Mouse (Mus musculus): ENCODE data around the gene Gnmt. TPM values are rescaled to one million over a fixed set of nuclear protein-coding genes. Genes with fewer than 3 reads are reported as not detected.
"Not testable (repeated sequence)": the region's sequence is repeated elsewhere in the genome, so short reads cannot be mapped to it uniquely, and the experiment has no call there.

The Gnmt gene
- polyA plus RNA-seq, 1 experiment from 2014 or later = 1.2 TPM

- no peak overlapping the region for H3K27ac ChIP-seq (replicated peaks; ENCODE audit: low read depth, low read length)
- H3K4me1 ChIP-seq (ENCODE audit: control insufficient read depth, insufficient read depth, low read length) = no peaks in the 10 kb centered on the region
- H3K4me2 ChIP-seq (ENCODE audit: low read depth, low read length) = no peak overlapping the region
- no peak overlapping the region for H3K4me3 ChIP-seq (ENCODE audit: low read depth, low read length)
- no peaks in the 10 kb centered on the region for H3K9me3 ChIP-seq (ENCODE audit: control insufficient read depth, low read length)
- H3K36me3 ChIP-seq (ENCODE audit: control insufficient read depth, insufficient read depth, low read length) = peaks cover 16% of the 10 kb centered on the region
- H3K9ac ChIP-seq (ENCODE audit: low read depth, low read length) = no peak overlapping the region
- no peak for ATAC-seq (ENCODE audit: low read depth)
- 77% methylated on average over 4 of the region's 4 CpGs for WGBS
- DNase-seq (ENCODE audit: low spot score) = no peak
- no peaks in the 10 kb centered on the region for H3K27me3 ChIP-seq (replicated peaks; ENCODE audit: control insufficient read depth, insufficient read depth, low read length)
Measured at GRCm38 (mm10) chr17:46771025-46771424, 42.1 kb upstream of the Gnmt start.

DNA sequence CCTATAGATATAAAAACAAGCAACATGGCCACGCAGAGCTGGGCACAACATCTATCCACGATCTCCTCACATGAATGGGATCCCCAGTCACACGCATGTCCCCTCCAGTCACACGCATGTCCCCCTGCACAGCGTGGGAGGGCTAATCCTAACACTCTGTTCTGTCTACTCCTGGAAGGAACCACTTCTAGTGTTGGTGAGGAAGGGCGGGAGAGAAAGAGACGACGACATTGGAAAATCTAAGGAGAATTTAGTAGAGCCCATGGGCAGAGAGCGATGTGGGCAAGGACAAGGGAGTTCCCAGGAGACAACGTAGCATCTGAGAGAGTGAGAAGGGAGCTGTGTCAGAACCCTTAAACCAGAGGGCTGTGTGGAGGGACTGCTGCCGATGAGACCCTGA is 41.6 kb upstream of the Gnmt start:
- Histone ChIP-seq H3K9ac (ENCODE audit: low read depth, low read length) (no peak overlapping the region), H3K36me3 (ENCODE audit: control insufficient read depth, insufficient read depth, low read length) (peaks cover 12% of the 10 kb centered on the region), H3K27me3 (replicated peaks; ENCODE audit: control insufficient read depth, insufficient read depth, low read length) (no peaks in the 10 kb centered on the region), H3K4me3 (ENCODE audit: low read depth, low read length) (no peak overlapping the region), H3K9me3 (ENCODE audit: control insufficient read depth, low read length) (no peaks in the 10 kb centered on the region), H3K27ac (replicated peaks; ENCODE audit: low read depth, low read length) (no peak overlapping the region), H3K4me2 (ENCODE audit: low read depth, low read length) (no peak overlapping the region), H3K4me1 (ENCODE audit: control insufficient read depth, insufficient read depth, low read length) (no peaks in the 10 kb centered on the region)
- DNase-seq (ENCODE audit: low spot score) = no peak
- ATAC-seq (ENCODE audit: low read depth) = no peak
- 84% methylated on average over 11 of the region's 11 CpGs for WGBS

DNA sequence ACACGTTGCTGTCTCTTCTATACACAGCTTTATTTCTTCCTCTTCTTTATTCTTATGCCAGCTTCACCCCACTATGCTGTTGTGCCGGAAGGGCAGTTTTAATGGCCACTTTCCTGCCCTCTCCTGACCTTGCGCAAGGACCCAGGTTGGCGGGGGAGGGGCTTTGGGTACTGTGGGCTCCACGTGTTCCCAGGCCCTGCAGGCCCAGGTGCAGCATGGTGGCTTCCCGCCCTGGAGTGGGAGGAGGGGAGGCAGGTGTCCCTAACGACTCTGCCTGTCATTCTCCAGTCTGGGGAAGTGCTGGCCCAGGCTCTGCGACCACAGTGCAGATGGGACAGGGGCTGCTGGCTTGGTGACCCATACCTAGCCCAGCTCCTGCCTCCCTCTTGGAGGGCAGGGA is 38.9 kb upstream of the Gnmt start:
- no peak for ATAC-seq (ENCODE audit: low read depth)
- Histone ChIP-seq H3K36me3 (ENCODE audit: control insufficient read depth, insufficient read depth, low read length) (no peaks in the 10 kb centered on the region), H3K9me3 (ENCODE audit: control insufficient read depth, low read length) (no peaks in the 10 kb centered on the region), H3K4me1 (ENCODE audit: control insufficient read depth, insufficient read depth, low read length) (no peaks in the 10 kb centered on the region), H3K4me2 (ENCODE audit: low read depth, low read length) (no peak overlapping the region), H3K27ac (replicated peaks; ENCODE audit: low read depth, low read length) (no peak overlapping the region), H3K9ac (ENCODE audit: low read depth, low read length) (peak overlapping the region; percentile 34; the same call in 1 of the 2 replicates), H3K27me3 (replicated peaks; ENCODE audit: control insufficient read depth, insufficient read depth, low read length) (no peaks in the 10 kb centered on the region), H3K4me3 (ENCODE audit: low read depth, low read length) (no peak overlapping the region)
- no peak for DNase-seq (ENCODE audit: low spot score)
- 53% methylated on average over 7 of the region's 8 CpGs for WGBS

- H3K27ac ChIP-seq (replicated peaks; ENCODE audit: low read depth, low read length); H3K27me3 ChIP-seq (replicated peaks; ENCODE audit: control insufficient read depth, insufficient read depth, low read length); ATAC-seq (ENCODE audit: low read depth); H3K9ac ChIP-seq (ENCODE audit: low read depth, low read length); H3K4me1 ChIP-seq (ENCODE audit: control insufficient read depth, insufficient read depth, low read length); H3K4me2 ChIP-seq (ENCODE audit: low read depth, low read length); H3K9me3 ChIP-seq (ENCODE audit: control insufficient read depth, low read length); H3K36me3 ChIP-seq (ENCODE audit: control insufficient read depth, insufficient read depth, low read length); DNase-seq (ENCODE audit: low spot score); H3K4me3 ChIP-seq (ENCODE audit: low read depth, low read length): not testable (repeated sequence)
- 59% methylated on average over 8 of the region's 9 CpGs for WGBS
Measured at GRCm38 (mm10) chr17:46764916-46765315, 35.9 kb upstream of the Gnmt start.

DNA sequence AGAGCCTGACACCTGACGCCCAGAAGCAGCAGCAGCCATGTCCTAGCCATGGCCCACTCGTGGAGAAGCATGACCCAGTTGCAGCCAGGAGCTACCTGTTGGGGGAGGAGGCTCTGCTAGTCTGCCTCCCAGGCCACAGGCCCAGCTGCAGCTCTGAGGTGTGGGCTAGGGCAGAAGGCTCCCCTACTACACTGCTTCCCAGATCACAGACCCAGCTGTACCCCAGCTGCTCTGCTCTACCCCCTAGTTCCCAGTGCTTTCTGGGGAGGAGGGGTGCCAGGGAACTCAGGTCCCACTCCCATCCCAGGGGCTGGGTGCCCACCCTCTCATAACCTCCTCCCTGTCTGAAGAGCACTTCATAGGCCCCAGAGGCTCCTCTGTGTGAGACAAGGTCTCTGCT is 34.6 kb upstream of the Gnmt start, which contains the start of gene Ptcra:
Gene Ptcra, minus strand, starts transcription at position 169 of the 400 bp plus-strand sequence.
- H3K9ac ChIP-seq (ENCODE audit: low read depth, low read length) = no peak within 1 kb of the TSS
- no peak for ATAC-seq (ENCODE audit: low read depth)
- H3K36me3 ChIP-seq (ENCODE audit: control insufficient read depth, insufficient read depth, low read length) = no peaks in the 10 kb centered on the region
- no peak within 1 kb of the TSS for H3K27ac ChIP-seq (replicated peaks; ENCODE audit: low read depth, low read length)
- H3K4me1 ChIP-seq (ENCODE audit: control insufficient read depth, insufficient read depth, low read length) = no peaks in the 10 kb centered on the region
- H3K4me3 ChIP-seq (ENCODE audit: low read depth, low read length) = no peak within 1 kb of the TSS
- WGBS = 80% methylated on average over 1 of the region's 2 CpGs
- H3K27me3 ChIP-seq (replicated peaks; ENCODE audit: control insufficient read depth, insufficient read depth, low read length) = no peaks in the 10 kb centered on the region
- no peaks in the 10 kb centered on the region for H3K9me3 ChIP-seq (ENCODE audit: control insufficient read depth, low read length)
- no peak for DNase-seq (ENCODE audit: low spot score)
- no peak within 1 kb of the TSS for H3K4me2 ChIP-seq (ENCODE audit: low read depth, low read length)

DNA sequence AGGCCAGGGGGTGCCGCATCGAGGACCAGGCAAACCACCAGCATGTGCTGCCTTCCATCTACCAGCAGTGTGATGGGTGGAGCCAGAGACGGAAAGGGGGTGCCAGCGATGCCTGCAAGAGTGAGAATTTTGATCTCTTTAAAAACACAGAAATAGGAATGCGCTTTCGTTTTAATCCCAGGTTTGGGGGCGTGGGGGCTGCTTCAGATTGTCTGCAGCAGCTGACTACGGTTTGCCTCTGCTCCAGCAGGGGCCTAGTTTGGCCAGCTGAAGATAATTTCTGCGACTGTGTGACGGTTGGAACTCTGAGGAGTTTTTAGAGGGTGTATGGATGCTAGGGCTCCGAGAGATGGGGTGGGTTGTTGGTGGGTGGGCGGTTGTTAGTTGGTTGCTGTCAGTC is 29.8 kb upstream of the Gnmt start:
- 72% methylated on average over 12 of the region's 12 CpGs for WGBS
- Histone ChIP-seq H3K4me2 (ENCODE audit: low read depth, low read length) (no peak overlapping the region), H3K4me3 (ENCODE audit: low read depth, low read length) (no peak overlapping the region), H3K9me3 (ENCODE audit: control insufficient read depth, low read length) (no peaks in the 10 kb centered on the region), H3K4me1 (ENCODE audit: control insufficient read depth, insufficient read depth, low read length) (no peaks in the 10 kb centered on the region), H3K9ac (ENCODE audit: low read depth, low read length) (no peak overlapping the region; the same call in 1 of the 2 replicates), H3K27me3 (replicated peaks; ENCODE audit: control insufficient read depth, insufficient read depth, low read length) (no peaks in the 10 kb centered on the region), H3K36me3 (ENCODE audit: control insufficient read depth, insufficient read depth, low read length) (no peaks in the 10 kb centered on the region), H3K27ac (replicated peaks; ENCODE audit: low read depth, low read length) (no peak overlapping the region)
- ATAC-seq (ENCODE audit: low read depth) (no peak), DNase-seq (ENCODE audit: low spot score) (no peak)

DNA sequence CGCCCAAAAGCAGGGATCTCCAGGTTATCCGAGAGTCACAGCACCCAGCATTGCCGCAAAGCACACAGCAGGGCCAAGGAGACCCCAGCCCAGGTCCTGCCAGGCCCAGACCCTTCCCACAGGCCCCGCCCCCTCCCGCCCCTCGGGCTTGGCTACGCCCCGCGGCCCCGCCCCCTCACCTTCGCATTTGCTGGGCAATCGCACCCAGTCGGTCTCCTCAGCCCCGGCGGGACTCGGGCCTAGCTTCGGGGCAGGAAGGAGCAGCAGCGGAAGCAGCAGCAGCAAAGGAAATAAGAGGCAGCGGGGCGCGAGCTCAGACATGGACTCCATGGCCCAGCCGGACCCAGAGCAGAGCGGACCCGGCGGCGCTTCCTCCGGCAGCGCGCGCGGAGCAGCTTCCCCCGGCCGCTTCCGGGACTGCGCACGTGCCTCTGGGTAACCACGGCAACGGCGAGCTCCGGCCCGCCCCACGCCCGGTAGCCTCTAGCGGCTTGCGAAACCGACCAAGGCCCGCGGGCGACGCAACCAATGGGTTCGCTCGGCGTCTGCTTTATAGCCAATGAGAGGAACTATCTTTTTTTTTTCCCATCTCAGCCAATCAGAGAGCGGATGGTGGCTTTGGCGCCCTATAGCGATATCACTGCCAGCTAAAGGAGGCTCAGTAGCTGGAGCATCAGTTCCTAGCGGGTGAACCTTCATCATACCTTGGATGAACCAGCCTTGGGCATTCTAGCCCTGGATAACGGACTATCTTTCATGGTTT is 23.0 kb upstream of the Gnmt start, which contains the start of gene Cnpy3:
Gene Cnpy3, minus strand, starts transcription at position 421 of the 763 bp plus-strand sequence.
- Histone ChIP-seq H3K4me3 (ENCODE audit: low read depth, low read length) (peak within 1 kb of the TSS; percentile 74), H3K4me2 (ENCODE audit: low read depth, low read length) (peak within 1 kb of the TSS; percentile 80), H3K9ac (ENCODE audit: low read depth, low read length) (peak within 1 kb of the TSS; percentile 78), H3K27ac (replicated peaks; ENCODE audit: low read depth, low read length) (peak within 1 kb of the TSS; percentile 77), H3K9me3 (ENCODE audit: control insufficient read depth, low read length) (no peaks in the 10 kb centered on the region), H3K4me1 (ENCODE audit: control insufficient read depth, insufficient read depth, low read length) (peaks cover 9% of the 10 kb centered on the region; the same call in 1 of the 2 replicates), H3K27me3 (replicated peaks; ENCODE audit: control insufficient read depth, insufficient read depth, low read length) (no peaks in the 10 kb centered on the region), H3K36me3 (ENCODE audit: control insufficient read depth, insufficient read depth, low read length) (no peaks in the 10 kb centered on the region)
- ATAC-seq (ENCODE audit: low read depth) (peak; percentile 99), DNase-seq (ENCODE audit: low spot score) (peak; percentile 100)
- under 1% methylated on average over 34 of the region's 58 CpGs for WGBS

DNA sequence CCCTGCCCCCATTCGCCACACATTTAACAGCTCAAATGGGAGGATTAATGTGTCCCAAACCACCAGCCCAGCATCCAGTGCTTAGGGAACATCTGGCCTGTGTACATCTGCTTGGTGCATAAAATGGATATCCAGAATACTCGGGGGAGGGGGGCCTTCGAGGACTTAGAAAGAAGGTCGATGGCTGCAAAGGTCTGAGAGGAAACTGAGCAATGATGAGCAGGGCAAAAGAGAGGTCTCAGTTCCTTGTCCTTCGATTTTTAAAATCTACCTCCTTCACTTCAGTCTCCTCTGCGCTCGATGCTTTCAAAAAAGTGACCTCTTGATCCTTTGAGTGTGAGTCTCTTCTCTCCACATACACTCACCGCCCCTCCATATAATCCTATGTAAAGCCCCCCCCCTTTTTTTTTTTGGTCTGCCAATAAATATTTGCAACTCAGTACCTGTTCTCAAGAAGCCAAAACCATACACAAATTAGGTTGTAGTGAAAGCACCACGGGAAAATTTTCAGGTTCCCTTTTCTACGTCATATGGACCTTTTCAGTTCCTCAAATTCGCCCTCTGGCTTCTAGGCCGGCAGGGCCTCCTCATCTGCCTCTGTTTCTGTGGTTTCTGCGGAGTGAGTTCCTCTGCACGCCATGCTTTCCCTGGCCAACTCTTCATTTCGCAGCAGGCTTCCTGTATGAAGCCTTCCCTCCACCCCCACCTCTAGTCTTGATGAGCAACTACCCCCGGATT is 22.3 kb upstream of the Gnmt start:
- DNase-seq (ENCODE audit: low spot score) = peak; percentile 71
- H3K36me3 ChIP-seq (ENCODE audit: control insufficient read depth, insufficient read depth, low read length) = peaks cover 4% of the 10 kb centered on the region; the same call in 1 of the 2 replicates
- peak overlapping the region; percentile 78 for H3K9ac ChIP-seq (ENCODE audit: low read depth, low read length)
- peak overlapping the region; percentile 77 for H3K27ac ChIP-seq (replicated peaks; ENCODE audit: low read depth, low read length)
- ATAC-seq (ENCODE audit: low read depth) = peak; percentile 16
- WGBS = 19% methylated on average over 16 of the region's 16 CpGs
- peaks cover 9% of the 10 kb centered on the region; the same call in 1 of the 2 replicates for H3K4me1 ChIP-seq (ENCODE audit: control insufficient read depth, insufficient read depth, low read length)
- H3K4me3 ChIP-seq (ENCODE audit: low read depth, low read length) = peak overlapping the region; percentile 74
- peak overlapping the region; percentile 80 for H3K4me2 ChIP-seq (ENCODE audit: low read depth, low read length)
- H3K9me3 ChIP-seq (ENCODE audit: control insufficient read depth, low read length) = no peaks in the 10 kb centered on the region
- H3K27me3 ChIP-seq (replicated peaks; ENCODE audit: control insufficient read depth, insufficient read depth, low read length) = no peaks in the 10 kb centered on the region
